Mouse (Mus musculus) heart, postnatal 25 days (tissue): ENCODE results near the gene Loxl1. TPM values are rescaled to one million over a fixed set of nuclear protein-coding genes. Genes with fewer than 3 reads are reported as not detected.

ENCODE experiments used
- DNase-seq: peaks from one replicate; pipeline ENCODE4 v3.0.0; 2022; ENCODE audit warnings: low spot score
- intact Hi-C: fragments of 180-260 bp; cut with DNase I; formaldehyde crosslinking; loops from one replicate; pipeline ENCODE4 v1.15.1; 2025
- total RNA-seq, 2 experiments: library from RNA; stranded (reverse); gene quantifications; 2 replicates each; pipeline ENCODE4 v1.2.3; 2021

Loxl1 gene
- total RNA-seq, result 10 to 100 TPM; 36.6 to 36.7 TPM

DNA sequence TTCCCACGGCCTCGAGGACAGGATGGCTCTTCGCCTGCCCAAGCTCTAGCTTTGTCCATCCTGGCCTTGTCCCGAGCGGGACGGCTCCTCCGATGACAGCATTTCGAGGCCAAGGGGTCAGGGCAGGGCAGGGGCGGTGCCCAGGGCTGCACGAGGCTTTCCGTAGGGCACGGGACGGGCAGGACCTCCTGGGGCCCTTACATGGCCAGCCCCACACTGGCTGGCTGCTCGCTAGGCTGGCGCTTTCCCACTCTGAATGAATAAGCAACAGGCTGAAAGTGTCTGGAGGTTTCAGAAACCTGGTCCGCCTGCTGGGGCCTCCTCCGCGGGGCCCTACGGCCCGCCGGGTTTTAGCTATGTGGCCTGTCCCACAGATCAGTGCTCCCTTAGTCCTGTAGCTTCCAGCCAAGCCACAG, at the start of gene Loxl1:
Loxl1 (minus strand) TSS at position 243 of the 416 bp plus-strand sequence.
- peak; percentile 62 for DNase-seq
- intact Hi-C loops, result loop anchor here (5.0 kb wide), 1 partner anchor 156 kb away; no protein-coding TSS in a partner anchor

DNA sequence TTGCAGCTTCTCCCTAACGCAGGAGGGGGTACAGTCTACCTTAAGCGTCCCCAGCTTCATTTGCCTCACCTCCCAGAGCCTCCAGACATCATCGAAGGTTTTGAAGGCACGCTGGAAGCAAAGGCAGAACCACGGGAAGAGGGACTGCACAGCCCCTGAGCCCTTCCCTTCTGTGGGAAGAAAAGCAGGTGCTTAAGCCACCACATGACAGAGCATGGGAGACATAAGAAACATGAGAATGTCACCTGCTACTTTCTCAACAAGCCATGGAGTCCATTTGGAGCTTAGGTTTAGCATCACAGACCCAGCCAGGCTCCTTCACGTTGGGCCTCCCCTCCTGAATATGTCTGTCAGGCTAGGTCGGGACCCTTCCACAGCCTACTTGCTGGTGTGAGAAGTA, 49.0 kb upstream of the Loxl1 start:
- intact Hi-C loops, result loop anchor here (10.0 kb wide), 1 partner anchor 137 kb away; no protein-coding TSS in a partner anchor
- no peak for DNase-seq

DNA sequence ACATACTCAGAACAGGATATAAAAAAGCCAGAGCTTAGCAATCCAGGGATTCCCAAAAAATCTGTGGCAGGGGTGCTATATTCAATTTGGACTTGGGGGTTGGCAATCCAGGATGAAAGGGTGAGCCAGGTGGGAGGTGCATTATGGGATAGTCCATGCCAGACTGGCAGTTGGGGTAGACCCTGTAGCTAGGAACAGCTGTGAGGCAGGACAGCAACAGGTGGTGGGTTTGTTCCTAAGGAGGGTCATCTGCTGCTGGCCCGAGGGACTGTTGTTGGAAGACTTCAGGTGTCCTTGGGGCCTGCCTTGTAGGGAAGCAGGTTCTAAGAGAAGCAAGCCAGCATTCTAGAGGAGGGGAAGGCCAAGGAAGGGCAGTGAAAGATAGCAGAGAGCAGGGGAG, 48.4 kb upstream of the Loxl1 start:
- intact Hi-C loops, result loop anchor here (10.0 kb wide), 1 partner anchor 137 kb away; no protein-coding TSS in a partner anchor

DNA sequence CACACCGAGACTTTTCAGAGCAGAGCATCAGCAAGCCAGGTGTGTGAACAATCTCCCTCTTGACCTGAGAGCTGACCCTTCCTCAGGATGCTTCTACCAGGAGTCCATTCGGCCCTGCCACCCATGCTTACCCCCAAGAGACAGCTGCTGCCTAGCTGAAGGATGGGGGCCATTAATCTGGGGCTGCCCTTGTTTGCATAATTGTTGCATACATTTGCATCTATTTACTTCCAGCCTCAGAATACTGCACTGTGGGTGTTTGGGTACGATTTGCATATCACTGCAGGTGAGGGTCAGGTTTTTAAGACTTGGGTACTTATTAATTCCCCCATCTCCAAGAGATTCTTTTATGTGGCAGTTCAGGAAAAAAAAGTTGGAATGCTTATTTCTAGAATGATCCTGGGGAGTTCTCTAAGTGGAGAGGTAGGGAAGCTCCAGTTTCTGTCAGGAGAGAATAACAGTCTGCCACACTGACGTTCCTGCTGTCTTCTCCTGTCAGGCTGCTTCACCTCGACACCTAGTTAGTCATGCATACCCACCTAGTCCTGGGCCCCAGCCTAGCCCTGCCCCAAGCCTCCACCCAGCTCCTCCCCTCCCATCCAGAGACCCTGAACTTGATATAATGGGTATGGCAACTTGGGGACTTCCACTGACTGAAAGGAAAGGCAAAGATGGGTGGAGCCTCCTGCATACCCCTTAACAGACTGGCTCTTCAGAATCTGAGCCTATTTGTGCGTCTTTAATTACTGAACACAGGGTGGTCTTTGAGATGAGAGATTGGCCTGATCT, 42.5 kb upstream of the Loxl1 start:
- intact Hi-C loops, result no loop called here
- no peak for DNase-seq

More for the DNA sequence above, 48.4 kb upstream of the Loxl1 start:
- no peak for DNase-seq

DNA sequence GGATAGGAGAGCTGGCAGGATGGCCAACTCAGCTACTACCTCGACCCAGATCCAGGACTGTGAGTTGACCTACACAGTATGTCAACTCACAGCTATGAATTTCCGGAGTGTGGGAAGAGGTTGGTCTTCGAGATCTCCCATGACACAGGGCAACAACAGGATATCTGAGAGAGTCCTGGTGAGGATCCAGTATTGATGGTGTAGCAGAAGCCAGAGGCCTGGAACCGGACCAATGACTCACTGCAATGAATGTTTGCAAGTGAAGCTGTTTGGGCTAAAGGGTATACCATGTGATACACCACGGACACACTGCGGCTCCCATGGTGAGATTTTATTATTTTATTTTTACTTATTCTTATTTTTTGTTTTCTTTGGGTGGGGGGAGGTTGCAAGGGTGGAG, 41.7 kb upstream of the Loxl1 start:
- no peak for DNase-seq
- intact Hi-C loops, result no loop called here

DNA sequence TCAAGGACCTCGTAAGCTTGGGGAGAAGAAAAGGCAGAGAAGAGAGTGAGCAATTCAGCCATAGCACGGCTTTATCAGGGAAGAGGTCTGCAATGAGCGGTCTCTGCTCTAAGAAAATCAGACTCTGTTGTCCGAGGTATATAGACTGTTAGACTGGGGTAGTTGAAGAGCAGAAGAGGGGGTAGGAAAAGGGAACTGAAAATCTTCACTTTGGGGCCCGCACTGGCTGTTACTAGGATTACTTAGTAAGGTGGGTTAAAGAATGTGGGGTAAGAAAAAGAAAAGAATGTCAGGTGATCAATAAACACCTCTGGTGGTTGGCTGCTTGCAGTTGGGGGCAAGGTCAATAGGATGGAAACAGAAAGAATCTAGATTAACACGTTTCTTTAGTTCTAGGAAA, 40.2 kb upstream of the Loxl1 start:
- no peak for DNase-seq
- intact Hi-C loops, result no loop called here

DNA sequence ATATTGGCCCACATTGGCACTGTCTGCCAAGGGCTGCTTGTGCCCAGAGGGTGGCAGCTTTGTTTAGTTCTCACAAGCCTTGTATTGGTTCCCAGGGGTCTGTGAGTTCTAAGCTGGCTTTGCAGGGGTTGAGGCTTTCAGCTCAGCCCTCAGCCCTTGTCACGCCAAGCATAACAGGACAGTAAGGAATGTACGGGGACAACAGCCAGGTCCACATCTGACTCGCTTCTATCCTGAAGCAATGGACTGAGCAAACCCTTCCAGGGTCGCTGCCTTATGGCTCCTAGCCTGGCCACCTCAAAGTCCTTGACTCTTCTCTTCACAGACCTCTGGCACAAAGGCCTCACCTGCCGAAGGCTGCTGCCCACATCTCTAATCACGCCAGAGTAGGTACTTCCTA, 34.8 kb upstream of the Loxl1 start:
- DNase-seq, result no peak
- intact Hi-C loops, result no loop called here

DNA sequence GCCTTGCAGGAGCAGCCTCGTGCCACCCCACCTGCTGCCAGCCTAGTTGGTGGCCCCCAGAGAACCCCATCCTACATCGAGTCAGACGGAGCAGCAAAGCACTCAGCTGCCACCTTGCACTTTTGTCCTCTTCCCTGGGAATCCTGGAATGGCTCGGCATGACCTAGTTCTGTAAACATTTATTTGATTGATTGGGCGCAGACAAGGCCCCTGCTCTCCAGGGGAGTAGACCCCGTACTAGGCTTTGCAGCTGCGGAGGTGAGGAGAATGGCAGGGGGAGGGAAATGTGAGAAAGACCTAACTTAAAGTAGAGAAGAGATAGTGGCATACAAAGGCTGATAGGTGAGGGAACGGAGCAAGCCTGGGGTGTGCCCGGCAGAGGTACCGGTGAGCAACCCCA, 33.5 kb upstream of the Loxl1 start:
- intact Hi-C loops, result no loop called here

DNA sequence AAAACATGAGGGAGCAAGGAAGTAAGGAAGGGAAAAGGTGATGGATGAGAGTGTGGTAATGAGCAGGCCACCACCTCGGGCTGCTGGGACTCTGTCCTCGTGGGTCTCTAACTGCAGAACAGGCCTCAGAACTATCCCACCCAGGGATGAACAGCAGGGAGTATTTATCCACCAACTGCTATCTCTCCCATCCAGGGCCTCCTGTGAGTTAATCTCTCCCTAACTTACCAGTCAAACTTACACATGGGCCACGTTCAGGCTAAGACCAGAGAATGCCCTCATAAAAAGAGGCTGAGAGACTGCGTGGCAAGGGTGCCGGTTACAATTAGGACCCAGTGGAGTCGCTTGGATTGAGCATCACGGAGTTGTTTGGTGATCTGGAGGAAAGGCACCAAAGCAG, 33.0 kb upstream of the Loxl1 start:
- intact Hi-C loops, result no loop called here
- no peak for DNase-seq

More for the DNA sequence above, 33.5 kb upstream of the Loxl1 start:
- no peak for DNase-seq

DNA sequence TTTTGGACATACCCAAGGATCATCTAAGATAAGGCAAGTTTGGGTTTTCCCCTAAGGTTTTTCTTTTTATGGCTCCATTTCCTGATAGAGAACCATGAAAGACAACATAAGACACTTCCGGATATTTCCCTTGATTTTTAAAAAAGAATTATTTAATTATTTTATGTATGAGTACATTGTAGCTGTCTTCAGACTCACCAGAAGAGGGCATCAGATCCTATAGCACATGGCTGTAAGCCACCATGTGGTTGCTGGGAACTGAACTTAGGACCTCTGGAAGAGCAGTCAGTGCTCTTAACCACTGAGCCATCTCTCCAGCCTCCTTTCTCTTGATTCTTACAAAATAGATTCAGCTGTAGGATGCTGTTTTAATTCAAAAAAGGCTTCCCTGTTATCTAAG, 28.8 kb upstream of the Loxl1 start:
- DNase-seq, result no peak
- intact Hi-C loops, result no loop called here

DNA sequence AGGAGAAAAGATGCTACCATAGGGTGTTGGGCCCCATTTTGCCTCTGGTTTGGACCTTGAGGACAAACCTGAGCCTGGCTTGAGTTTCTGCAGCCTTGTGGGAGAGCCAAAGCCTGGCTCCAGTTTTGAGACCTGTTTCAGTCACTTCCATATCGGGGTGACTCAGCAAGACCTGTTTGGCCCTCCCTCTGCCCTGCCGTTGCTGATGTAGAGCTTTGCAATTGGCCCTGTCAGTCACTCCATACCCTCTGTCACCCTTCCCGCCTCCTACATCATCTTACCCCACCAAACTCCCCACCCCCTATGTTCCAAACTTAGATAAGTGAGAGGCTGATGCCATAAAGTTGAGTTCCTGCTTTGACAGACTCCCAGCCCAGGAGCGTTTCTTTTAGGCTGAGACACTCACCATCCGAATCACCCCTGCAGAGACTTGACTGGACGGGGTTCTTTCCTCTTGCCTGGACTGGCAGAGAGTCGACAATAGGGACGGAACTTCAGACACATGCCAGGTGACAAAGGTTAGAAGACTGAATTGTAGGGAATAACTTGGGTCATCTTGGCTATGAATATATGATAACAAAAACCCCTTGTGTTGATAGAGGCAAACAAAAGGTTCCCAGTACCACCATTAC, 23.8 kb upstream of the Loxl1 start:
- no peak for DNase-seq
- intact Hi-C loops, result no loop called here

DNA sequence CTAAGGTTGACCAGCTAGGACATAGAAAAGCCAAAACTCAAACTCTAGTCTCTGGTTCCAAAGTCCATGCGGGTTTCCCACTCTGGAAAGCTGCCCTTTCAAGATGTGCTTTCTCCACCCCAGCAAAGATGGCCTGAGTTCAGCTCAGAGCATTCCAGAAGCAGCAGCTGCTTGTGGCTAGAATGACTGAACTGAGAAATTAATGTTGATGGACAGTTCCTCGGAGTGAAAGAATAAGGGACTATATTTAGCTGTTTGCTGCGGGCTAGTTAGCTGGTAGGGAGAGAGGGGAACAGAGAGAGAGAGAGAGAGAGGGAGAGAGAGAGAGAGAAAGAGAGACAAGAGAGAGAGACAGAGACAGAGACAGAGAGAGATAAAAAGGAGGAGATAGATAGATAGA, 18.3 kb upstream of the Loxl1 start:
- intact Hi-C loops, result loop anchor here (2.0 kb wide), 1 partner anchor 40 kb away; the partner anchor contains the start of gene Tbc1d21
- no peak for DNase-seq

DNA sequence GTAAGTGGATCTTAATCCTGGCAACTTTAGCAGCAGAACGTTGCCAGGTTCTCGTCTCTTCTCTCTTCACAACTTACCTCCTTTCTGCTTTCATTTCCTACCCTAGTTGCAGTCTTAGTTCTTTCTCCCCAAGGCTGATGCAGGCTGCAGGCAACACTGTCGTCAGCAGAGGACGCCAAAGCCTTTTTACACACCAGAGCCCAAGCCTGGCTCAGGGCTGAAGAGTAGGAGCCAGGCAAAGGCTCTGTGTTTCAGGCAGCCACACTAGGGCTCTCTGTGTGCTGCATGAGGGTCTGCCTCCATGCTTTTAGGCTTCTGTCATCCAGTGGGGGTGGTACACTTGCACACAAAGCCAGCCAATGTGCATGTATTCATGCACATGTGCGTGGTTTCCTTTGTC, 17.3 kb upstream of the Loxl1 start:
- no peak for DNase-seq
- intact Hi-C loops, result loop anchor here (1.0 to 2.0 kb wide), 2 partner anchors 41 to 205 kb away; partner anchors contain the start of gene Tbc1d21

DNA sequence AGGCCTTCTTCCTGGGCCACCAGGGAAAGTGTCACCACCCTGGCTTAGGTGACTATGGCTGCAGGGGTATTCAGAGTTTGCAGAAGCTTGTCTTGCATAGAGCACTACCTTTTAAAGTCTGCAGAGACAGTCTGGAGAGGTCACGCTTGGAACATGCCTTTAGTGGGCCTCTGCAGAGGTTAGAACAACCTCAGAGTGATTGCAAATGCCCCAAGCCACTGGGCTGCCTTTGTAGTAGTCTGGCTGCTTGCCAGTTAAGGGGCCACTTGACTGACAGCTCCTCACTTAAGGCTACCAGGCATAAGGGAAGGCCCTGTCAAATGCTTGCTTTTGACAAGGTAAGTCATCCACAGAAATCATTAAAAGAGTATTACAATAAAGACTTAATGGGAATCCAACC, 14.4 kb upstream of the Loxl1 start:
- no peak for DNase-seq
- intact Hi-C loops, result no loop called here

DNA sequence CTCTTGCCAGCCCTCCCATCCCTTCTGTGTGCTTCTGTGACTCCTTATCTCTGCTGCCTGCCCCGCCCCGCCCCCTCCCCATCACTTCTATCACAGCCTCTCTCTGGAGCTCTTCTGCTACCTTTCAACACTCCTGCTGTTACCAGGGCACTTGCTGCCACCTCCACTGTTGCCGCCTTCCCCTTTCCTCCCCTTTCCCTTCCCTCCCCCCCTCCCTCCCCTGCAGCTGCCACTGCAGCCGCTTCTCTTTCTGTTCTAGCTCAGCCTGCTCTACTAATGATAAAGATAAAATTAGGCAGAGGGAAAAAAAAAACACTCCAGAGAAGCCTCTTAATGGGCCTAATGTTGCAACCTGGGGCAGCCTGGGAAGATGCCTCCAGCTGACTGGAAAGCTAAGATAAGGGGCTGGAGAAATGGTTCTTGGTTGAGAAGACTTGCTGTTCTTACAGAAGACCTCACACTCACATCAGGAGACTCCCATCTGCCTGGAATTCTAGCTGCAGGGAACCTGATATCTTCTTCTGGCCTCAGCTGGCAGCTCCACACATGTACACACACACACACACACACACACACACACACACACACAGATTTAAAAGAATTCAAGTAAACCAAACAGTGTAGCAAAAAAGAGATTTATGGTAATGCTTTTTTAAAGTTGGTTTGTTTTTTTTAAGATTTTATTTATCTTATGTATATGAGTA, 13.6 kb upstream of the Loxl1 start:
- intact Hi-C loops, result no loop called here
- no peak for DNase-seq

DNA sequence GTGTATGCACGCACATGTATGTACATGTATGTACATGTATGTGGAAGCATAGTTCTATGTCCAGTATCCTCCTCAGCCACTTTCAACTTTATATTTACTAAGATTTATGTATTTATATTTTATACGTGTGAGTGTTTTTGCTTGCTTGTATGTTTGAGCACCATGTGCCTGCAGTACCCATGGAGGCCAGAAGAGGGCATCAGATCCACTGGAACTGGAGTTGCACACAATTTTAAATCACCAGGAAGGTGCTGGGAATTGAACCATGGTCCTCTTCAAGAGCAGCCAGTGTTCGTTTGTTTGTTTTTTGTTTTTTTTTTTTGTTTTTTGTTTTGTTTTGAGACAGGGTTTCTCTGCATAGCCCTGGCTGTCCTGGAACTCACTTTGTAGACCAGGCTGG, 8.7 kb upstream of the Loxl1 start:
- intact Hi-C loops, result no loop called here
- no peak for DNase-seq

DNA sequence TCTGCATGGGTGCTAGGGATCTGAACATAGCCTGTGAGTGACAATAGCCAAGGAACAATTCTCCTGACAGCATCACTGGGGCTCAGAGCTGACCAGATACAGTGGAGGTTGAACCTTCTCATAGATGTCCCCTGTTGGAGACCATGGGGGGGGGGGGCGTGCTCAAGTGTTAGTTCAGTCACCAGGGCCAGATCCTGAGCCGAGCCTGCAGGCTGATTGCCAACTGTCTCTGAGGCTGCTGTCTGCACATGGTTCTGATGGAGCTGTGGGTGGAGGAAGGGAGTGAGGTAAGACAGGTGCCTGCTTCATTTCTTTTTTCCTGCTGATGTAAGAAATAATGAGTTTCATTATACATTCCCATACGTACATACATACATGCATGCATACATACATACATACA, 5.3 kb upstream of the Loxl1 start:
- intact Hi-C loops, result no loop called here
- DNase-seq, result no peak

DNA sequence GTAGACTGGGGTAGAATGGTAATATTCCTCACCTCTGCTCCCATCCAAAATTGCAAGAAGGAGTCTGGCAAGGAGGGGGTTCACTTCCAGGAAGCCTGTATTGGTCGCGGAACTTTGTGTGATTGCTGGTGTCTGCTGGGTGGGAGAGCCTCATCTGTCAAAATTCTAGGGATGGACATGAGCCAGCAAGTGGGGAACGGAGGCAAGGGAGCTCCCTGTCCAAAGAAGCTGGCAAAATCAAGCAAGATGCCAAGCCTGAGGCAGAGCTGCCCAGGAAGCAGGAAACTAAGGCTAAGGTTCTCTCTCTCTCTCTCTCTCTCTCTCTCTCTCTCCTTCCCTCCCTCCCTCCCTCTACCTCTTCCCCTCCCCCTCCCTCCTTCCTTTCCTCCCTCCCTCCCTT, 4.4 kb upstream of the Loxl1 start:
- intact Hi-C loops, result no loop called here
- no peak for DNase-seq

DNA sequence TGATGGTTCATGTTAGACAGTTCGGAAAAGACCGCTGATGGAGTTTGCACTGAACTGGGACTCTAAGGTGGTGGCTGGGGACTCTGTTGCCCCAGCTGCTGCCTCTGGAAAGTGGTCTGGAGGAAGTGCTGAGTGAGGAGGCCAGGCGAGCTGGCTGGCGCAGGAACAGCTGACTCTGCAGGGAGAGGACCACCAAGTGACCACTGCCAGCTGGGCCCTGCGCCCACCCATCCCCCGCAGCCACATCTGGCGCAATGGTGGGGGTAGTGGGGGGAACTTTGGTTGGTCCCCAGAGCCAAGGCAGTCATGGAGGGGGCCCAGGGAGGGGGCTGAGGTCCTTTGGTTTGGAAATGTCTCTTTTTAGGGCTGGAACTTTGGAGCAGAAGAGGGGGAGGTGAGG, 3.8 kb upstream of the Loxl1 start:
- intact Hi-C loops, result no loop called here
- DNase-seq, result no peak

DNA sequence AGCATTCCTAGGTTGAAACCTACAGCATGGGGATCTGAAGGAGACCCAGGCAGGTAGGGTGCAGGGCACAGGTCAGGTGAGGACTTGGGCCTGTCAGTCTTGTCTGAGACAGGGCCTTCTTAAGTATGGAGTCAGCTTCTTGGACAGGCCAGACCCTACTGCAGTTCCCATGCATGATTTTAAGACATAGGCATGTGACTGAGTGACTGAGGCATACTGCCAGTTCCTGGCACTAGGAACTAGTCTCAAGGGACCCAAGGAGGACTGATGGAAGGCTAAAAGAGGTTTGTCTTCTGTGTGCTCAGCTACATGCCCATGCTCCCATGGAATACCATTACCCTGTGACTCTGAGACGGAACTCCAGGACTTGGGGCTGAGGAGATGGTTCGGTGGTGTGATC, 2.9 kb upstream of the Loxl1 start:
- intact Hi-C loops, result no loop called here
- DNase-seq, result no peak
